Mouse (Mus musculus) liver, embryonic 14.5 days (tissue): Measurements from ENCODE around the gene Mthfsd.

Experiments
- CTCF ChIP-seq: IDR thresholded peaks from 2 replicates; pipeline ENCODE4 v1.5.1; 2016; ENCODE audit warnings: antibody characterized with exemption, low read depth, control low read depth
- EP300 ChIP-seq: IDR thresholded peaks from 2 replicates; pipeline ENCODE4 v1.6.1; 2016; ENCODE audit warnings: antibody characterized with exemption, low read depth

DNA sequence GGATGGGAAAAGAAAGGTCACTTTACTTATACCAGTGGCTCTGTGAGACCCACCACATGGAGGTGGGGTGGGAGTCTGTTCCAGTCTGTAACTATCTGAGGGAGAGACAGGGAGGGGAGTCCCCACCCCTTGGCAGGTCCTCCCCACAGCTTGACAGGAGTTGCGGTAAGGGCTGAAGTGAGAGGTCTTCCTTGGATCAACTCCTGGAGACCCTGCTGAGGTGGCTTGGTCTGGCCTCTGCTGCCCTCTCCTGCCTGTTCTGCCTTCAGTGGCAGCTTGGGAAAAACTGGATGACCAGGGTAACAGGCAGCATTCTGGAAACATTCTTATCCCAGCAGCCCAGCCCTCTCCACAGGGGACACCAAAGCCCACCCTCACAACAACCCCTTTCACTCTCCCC is 17.5 kb downstream of the Mthfsd start:
- TF ChIP-seq CTCF (peak; percentile 17; the same call in 1 of the 2 replicates), EP300 (no peak)
